Mouse (Mus musculus) heart, adult 2 months (tissue): ENCODE results near the gene Sorbs1.

ENCODE experiments used
- CTCF ChIP-seq: fragments of 200-600 bp; IDR thresholded peaks from 2 replicates; pipeline ENCODE4 v1.8.1; 2022; ENCODE audit warnings: antibody characterized with exemption, mild to moderate bottlenecking, moderate library complexity
- POLR2A ChIP-seq: fragments of 200-500 bp; IDR thresholded peaks from 2 replicates; pipeline ENCODE4 v1.6.1; 2011; ENCODE audit warnings: mild to moderate bottlenecking, low read depth, low read length, control low read depth; ENCODE audit not compliant: insufficient read depth

GRCm38 (mm10) chr19:40269526-40269925 lies 244.1 kb downstream of the Sorbs1 start:
- TF ChIP-seq CTCF (no peak), POLR2A (no peak)
